Mouse (Mus musculus): Measurements from ENCODE around the gene Elavl3. TPM values are rescaled to one million over a fixed set of nuclear protein-coding genes. Genes with fewer than 3 reads are reported as not detected.

Gene Elavl3
- 198 and 211 TPM in 2 replicates for polyA plus RNA-seq (2012; rRNA removed)

GRCm38 (mm10) chr9:22051958-22052254 is at the start of gene Elavl3:
Elavl3 (minus strand) TSS chr9:22052023.

GRCm38 (mm10) chr9:22098993-22099696 is 47.3 kb upstream of the Elavl3 start, which contains the start of gene Cnn1:
Cnn1 (plus strand) TSS chr9:22099216.

GRCm38 (mm10) chr9:22085022-22085834 is 33.4 kb upstream of the Elavl3 start, which contains the start of gene Ecsit:
Ecsit (minus strand) TSS chr9:22085438.

GRCm38 (mm10) chr9:22070791-22071573 is 19.2 kb upstream of the Elavl3 start, which contains the start of the genes Gm49318 and Zfp653:
Gm49318 (minus strand) TSS chr9:22071259.
Zfp653 (minus strand) TSS chr9:22071376.

GRCm38 (mm10) chr9:22002194-22003162 is 49.3 kb downstream of the Elavl3 start, which contains the start of the genes Ccdc151 and Prkcsh:
Ccdc151 (minus strand) TSS chr9:22002634.
Prkcsh (plus strand) TSS chr9:22002806.

GRCm38 (mm10) chr9:21989230-21990110 is 62.4 kb downstream of the Elavl3 start, which contains the start of gene Rgl3:
Rgl3 (minus strand) TSS chr9:21989446.

Other genes starting within 250 kb of the Elavl3 start
- gene Angptl8, start 216.5 kb downstream of the Elavl3 start, polyA plus RNA-seq (2012; rRNA removed): 0.06 TPM in 1 of 2 replicates, not detected in the other
- 58.6 and 72.8 TPM in 2 replicates for gene Dock6, start 199.4 kb downstream of the Elavl3 start, polyA plus RNA-seq (2012; rRNA removed)
- gene Rab3d, start 133.8 kb downstream of the Elavl3 start, polyA plus RNA-seq (2012; rRNA removed): 25.1 and 27.4 TPM in 2 replicates
- gene Ccdc159, start 124.6 kb downstream of the Elavl3 start, polyA plus RNA-seq (2012; rRNA removed): 18.0 and 18.3 TPM in 2 replicates
- 34.2 and 39.4 TPM in 2 replicates for gene Tmem205, start 124.5 kb downstream of the Elavl3 start, polyA plus RNA-seq (2012; rRNA removed)
- gene Plppr2, start 115.0 kb downstream of the Elavl3 start, polyA plus RNA-seq (2012; rRNA removed): 126 and 127 TPM in 2 replicates
- gene Swsap1, start 96.3 kb downstream of the Elavl3 start, polyA plus RNA-seq (2012; rRNA removed): 9.7 and 10.7 TPM in 2 replicates
- gene Epor, start 88.5 kb downstream of the Elavl3 start, polyA plus RNA-seq (2012; rRNA removed): 2.2 and 2.5 TPM in 2 replicates
- gene Rgl3, start 62.6 kb downstream of the Elavl3 start, polyA plus RNA-seq (2012; rRNA removed): 2.1 and 3.7 TPM in 2 replicates
- 6.0 and 7.2 TPM in 2 replicates for gene Ccdc151, start 49.4 kb downstream of the Elavl3 start, polyA plus RNA-seq (2012; rRNA removed)
- gene Prkcsh, start 49.2 kb downstream of the Elavl3 start, polyA plus RNA-seq (2012; rRNA removed): 114 and 135 TPM in 2 replicates
- gene Gm49318, start 19.2 kb upstream of the Elavl3 start, polyA plus RNA-seq (2012; rRNA removed): 0.14 TPM in 1 of 2 replicates, not detected in the other
- 53.1 and 55.4 TPM in 2 replicates for gene Zfp653, start 19.4 kb upstream of the Elavl3 start, polyA plus RNA-seq (2012; rRNA removed)
- gene Ecsit, start 33.4 kb upstream of the Elavl3 start, polyA plus RNA-seq (2012; rRNA removed): 49.9 TPM in 2 replicates
- gene Cnn1, start 47.2 kb upstream of the Elavl3 start, polyA plus RNA-seq (2012; rRNA removed): 1.00 and 1.6 TPM in 2 replicates
- 150 and 156 TPM in 2 replicates for gene Elof1, start 65.1 kb upstream of the Elavl3 start, polyA plus RNA-seq (2012; rRNA removed)
- gene Acp5, start 83.7 kb upstream of the Elavl3 start, polyA plus RNA-seq (2012; rRNA removed): 1.7 and 3.0 TPM in 2 replicates
- 87.3 and 87.8 TPM in 2 replicates for gene Pigyl, start 104.8 kb upstream of the Elavl3 start, polyA plus RNA-seq (2012; rRNA removed)
- gene Zfp872, start 136.1 kb upstream of the Elavl3 start, polyA plus RNA-seq (2012; rRNA removed): 0.12 and 0.14 TPM in 2 replicates
- gene Zfp809, start 173.7 kb upstream of the Elavl3 start, polyA plus RNA-seq (2012; rRNA removed): 7.4 and 9.4 TPM in 2 replicates
- 4.3 and 4.7 TPM in 2 replicates for gene Zfp599, start 207.9 kb upstream of the Elavl3 start, polyA plus RNA-seq (2012; rRNA removed)